Mouse (Mus musculus): ENCODE results near the gene Ppp6r1.
"Not testable (repeated sequence)": the region's sequence is repeated elsewhere in the genome, so short reads cannot be mapped to it uniquely, and the experiment has no call there.

Gene Ppp6r1

GRCm38 (mm10) chr7:4613740-4614403 lies 44.9 kb downstream of the Ppp6r1 start:
- no peak for DNase-seq (ENCODE audit: low spot score in 2 of 2)

GRCm38 (mm10) chr7:4612956-4613355 lies 45.9 kb downstream of the Ppp6r1 start:
- no peak for DNase-seq (ENCODE audit: low spot score in 2 of 2)

GRCm38 (mm10) chr7:4612386-4612785 lies 46.4 kb downstream of the Ppp6r1 start:
- no peak for DNase-seq (ENCODE audit: low spot score in 2 of 2)

GRCm38 (mm10) chr7:4611921-4612341 lies 46.9 kb downstream of the Ppp6r1 start:
- no peak for DNase-seq (ENCODE audit: low spot score in 2 of 2)

- DNase-seq (ENCODE audit: low spot score in 2 of 2), result no peak
Measured at GRCm38 (mm10) chr7:4611511-4611910, 47.3 kb downstream of the Ppp6r1 start.

GRCm38 (mm10) chr7:4608002-4608401 lies 50.8 kb downstream of the Ppp6r1 start:
- no peak for DNase-seq (ENCODE audit: low spot score in 2 of 2)

GRCm38 (mm10) chr7:4603873-4604272 lies 54.9 kb downstream of the Ppp6r1 start, which contains the start of gene Ptprh:
Gene Ptprh, minus strand, starts transcription at chr7:4604041.
- no peak for DNase-seq (ENCODE audit: low spot score in 2 of 2)

- DNase-seq (ENCODE audit: low spot score in 2 of 2), result no peak
Measured at GRCm38 (mm10) chr7:4602969-4603368, 55.9 kb downstream of the Ppp6r1 start.

GRCm38 (mm10) chr7:4597046-4597445 lies 61.8 kb downstream of the Ppp6r1 start:
- DNase-seq (ENCODE audit: low spot score in 2 of 2), result not testable (repeated sequence)

All from heart, adult 9 months (tissue).